Mouse (Mus musculus): Measurements from ENCODE around the gene Bach2.

The Bach2 gene

DNA sequence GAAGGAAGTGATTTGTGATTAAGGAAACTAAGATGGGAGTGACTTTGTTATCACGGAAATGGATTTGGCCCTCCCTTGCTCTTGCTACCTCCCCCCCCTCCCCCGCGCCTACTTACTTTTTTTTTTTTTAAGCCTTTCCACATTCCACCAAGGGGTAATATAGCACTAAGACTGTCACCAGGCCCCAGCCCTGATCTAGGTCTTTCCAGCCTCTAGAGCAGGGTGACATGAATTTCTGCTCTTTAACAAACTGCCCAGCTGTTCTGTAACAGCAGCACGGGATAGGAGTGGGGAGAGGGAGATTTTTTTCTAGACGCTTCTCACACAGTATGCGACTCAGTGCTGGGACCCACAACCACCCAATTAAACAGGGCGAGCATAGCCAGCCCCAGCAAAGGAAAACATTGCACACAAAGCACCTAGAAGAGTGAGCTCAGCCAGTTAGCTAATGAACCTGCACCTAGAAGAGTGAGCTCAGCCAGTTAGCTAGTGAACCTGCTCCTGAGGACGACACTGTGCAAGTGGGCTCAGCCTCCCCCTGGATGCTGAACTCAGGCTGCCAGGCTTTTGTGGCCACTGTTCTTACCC, 10.5 kb upstream of the Bach2 start:
- no peak for DNase-seq

GRCm38 (mm10) chr4:32229266-32229665, 9.3 kb upstream of the Bach2 start:
- no peak for DNase-seq

DNA sequence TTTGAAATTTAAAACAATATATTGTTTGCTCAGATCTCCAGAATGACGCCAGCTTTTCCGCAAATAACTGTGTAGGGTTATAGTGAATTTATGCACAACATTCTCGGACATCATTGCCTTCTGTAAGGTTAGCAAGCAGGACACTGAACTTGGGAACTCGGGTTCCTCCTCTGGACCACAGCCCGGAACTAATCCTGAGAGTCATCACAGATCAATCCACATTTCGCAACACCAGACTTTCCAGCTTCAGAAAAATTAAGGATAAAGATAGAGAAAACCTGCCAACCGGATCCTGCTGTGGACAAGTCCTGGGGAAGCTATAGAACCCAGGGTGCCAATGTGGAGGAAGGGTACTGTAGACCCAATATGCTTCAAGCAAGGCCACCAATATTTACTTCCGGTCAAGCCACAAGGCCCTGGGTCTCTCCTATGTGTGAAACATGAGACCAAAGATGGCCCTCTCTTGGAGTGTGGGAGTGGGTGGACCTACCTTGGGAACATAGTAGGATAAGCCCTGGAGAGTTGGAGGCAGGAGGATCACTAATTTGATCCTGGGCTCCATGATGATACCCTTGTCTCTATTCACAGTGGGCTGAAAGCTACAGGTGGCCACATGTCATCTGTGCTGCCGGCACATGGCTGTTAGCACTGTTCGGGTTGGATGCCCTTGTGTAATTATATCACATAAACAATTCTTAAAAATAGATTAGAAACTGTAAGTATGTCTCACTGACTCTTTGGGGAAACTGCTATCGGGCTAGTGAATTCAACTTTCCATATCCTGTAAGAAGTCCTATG, 7.1 kb upstream of the Bach2 start:
- DNase-seq = no peak

DNA sequence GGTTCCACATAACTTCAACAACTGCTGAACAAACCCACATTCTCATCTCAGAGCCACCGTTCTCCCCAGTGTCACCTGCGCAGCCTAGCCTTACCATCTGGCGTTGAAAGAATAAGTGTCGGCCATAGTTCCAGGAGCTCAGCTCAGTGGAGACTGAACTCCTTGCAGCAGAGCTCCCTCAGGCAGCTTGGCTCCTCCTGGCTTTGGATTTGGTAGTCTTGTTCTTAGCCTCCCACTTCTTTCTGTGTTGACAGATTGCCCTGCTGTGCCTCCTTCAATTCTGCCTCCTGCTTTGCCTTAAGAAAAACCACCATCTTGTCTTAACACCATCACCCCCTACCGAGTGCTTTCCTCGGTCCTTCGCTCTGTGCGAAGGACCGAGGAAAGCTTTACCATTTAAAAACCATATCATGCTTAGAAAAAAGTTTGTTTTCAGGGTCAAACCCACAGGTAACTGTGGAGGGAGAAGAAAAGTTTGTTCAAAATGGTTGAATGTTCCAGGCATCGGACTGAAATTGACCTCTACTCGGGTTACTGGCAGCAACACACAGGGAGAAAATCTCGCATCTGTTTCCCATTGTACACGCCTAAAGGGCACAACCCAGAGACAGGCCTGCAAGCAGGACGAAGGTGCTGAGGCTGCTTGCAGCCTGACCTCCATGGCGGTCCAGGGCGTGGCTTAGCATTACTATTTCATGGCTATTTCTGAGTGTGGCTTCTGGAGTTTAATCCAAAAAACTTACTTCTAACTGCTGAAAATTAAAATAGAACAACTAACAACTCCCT, 2.5 kb upstream of the Bach2 start:
- DNase-seq = no peak

GRCm38 (mm10) chr4:32238921-32239748, 531 bp downstream of the Bach2 start:
- DNase-seq = peak; percentile 86

- peak; percentile 82 for DNase-seq
Measured at GRCm38 (mm10) chr4:32239749-32240131, 1.1 kb downstream of the Bach2 start.

DNA sequence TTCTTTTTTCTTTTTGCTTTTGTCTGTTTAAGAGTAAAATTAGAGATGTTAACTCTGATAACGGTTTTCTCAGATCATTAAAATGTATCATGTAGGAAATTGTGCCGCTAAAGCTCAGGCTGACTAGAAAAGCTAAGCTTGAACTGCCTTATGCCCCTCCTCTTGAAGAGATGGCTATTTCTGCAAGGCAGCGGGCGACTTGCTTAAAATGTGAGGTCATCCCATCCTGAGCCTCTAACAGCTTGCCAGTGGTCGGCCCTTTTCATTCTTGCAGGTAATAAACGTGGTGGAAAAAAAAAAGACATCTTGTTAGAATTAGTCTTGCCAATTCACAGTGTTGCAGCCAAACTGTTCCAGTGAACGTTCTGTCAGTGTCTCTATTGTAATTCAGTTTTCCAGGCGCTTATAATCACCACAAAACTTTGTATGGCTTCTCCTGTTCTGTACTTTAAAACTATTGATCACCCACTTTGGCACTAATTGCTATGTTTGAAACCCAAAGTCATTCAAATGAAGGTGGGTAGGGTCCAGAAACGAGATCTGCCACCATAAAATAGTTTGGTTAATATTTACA, 1.9 kb downstream of the Bach2 start:
- DNase-seq = no peak

DNA sequence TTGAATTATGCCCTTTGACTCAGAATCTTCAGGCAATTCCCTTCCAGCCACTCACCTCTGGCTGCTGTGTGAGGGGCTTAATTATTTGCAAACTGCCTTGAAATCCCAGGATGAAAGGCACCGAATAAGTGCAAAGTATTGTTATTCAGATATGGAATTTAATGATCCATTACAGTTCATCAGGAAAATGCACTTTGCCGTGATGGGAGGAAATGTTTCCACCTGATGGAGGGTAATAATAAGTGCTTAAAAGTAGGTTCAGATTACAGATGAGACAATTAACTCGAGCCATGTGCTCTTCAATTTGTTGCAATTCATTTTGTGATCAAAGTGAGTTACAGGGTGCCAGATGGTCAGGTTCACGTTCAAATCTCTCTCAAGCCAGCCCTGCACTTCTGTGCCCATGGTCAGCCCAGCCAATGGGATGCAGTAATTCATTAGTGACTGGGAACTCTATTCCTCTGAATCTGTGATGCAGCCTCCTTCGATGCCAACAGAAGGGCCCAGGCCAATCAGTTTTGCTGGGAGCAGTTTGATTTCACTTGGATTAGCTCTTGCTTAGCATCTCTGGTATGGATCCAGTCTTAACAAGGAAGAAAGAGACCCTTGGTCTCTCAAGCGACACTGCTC, 2.9 kb downstream of the Bach2 start:
- DNase-seq = no peak

GRCm38 (mm10) chr4:32242122-32242615, 3.6 kb downstream of the Bach2 start:
- no peak for DNase-seq

GRCm38 (mm10) chr4:32243458-32243857, 4.9 kb downstream of the Bach2 start:
- no peak for DNase-seq

DNA sequence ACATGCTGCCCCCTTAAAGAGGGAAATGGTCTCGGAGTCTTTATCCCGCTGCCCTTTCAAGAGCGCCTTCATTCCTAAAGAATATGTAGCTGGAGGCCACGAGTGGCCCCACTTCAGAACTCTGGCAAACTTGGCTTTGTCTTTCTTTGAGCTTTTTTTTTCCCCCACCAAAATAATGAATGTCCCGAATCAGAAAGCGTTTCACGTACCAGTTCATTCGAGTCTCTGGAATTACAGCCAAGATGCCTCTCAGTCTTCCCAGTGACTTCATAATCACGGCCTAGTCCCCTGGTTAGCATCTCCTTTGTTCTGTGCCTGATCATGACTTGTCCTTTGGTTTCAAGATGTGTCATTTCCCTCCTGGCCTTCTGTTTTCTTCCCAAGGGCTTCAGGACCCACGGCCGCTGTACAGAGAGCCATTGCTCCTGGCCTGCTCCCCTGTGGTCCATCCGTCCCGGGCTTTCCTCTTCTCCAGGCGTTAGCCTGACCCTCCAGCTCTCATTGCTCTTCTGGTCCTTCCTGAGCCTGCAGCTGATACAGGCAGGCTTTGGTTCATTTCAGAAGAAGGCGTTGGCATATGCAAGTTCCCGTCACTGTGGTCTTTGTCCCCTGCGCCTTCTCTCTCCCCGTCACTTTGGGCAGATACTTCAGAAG, 5.6 kb downstream of the Bach2 start:
- no peak for DNase-seq

DNA sequence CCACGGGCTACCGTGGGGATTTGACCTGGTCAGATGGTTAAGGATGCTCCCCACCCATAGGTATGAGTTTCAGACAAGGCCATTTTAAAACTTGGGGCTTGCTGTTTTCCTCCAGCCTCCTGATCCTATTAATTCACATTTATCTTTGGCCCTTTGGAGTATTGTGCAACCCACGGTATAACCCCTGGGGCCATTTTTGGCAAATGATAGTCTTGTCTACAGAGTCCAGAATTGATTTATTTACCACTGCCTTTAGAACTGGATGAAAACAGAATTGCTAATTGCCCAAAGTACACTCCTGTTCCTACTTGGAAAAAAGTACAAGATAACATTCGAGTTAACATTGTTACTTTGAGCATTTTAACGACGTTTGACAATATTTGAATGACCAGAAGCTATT, 7.0 kb downstream of the Bach2 start:
- no peak for DNase-seq

- DNase-seq = no peak
Measured at GRCm38 (mm10) chr4:32246020-32246419, 7.4 kb downstream of the Bach2 start.

- DNase-seq = peak; percentile 78
Measured at GRCm38 (mm10) chr4:32246801-32247200, 8.2 kb downstream of the Bach2 start.

- DNase-seq = no peak
Measured at GRCm38 (mm10) chr4:32247463-32248113, 9.0 kb downstream of the Bach2 start.

GRCm38 (mm10) chr4:32248236-32248635, 9.6 kb downstream of the Bach2 start:
- DNase-seq = peak; percentile 72

GRCm38 (mm10) chr4:32248990-32249393, 10.4 kb downstream of the Bach2 start:
- DNase-seq = peak; percentile 29

- peak; percentile 37 for DNase-seq
Measured at GRCm38 (mm10) chr4:32249748-32250332, 11.2 kb downstream of the Bach2 start.

- DNase-seq = peak; percentile 28
Measured at GRCm38 (mm10) chr4:32250333-32251004, 11.9 kb downstream of the Bach2 start.

GRCm38 (mm10) chr4:32251005-32251365, 12.4 kb downstream of the Bach2 start:
- DNase-seq = peak; percentile 41
